Mouse (Mus musculus): ENCODE measurements around the gene Kalrn. TPM values are rescaled to one million over a fixed set of nuclear protein-coding genes. Genes with fewer than 3 reads are reported as not detected.
A peak's percentile ranks its signal among the peaks of the same experiment; 100 is the strongest.

Gene Kalrn
- total RNA-seq, 2 experiments from 2014 or later, result 419 to 451 TPM

DNA sequence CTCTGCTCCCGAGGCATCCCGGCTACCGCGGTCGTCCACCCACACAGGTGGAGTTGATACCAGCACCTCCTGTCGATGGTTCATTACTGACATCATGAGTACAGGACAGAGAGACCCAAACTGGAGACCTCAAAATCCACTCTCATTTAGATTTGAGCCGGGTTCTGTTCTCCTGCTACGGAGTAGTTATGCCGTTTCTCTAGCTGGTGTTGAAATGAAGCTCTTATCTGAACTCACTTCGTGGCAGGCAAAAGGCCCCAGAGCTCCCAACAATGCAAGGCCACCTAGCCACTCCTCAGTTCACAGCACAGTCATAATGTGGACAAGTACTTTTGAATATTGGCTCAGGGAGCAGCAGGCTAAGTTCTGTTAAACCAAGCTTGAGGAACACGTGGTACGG lies 362.1 kb downstream of the Kalrn start:
- DNase-seq (ENCODE audit: low spot score in 2 of 2), result no peak

DNA sequence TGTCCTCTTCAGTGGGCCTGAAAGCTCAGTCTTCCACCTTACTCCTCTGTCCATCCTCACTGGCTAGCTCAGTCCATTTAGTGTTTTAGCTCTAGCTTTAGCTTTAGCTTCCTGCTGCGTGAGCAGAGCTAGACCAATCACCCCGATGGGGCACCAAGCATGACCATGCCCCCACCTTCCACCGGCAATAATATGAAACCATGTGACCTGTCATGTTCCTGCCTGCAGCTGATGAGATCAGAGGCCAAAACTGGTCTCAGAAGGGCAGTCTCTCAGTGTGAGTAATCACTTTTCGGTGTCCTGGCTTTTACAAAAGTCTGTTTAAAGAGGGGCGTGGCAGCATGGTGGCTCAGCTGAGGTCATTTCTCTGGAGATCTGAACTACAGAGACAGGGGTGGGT lies 364.6 kb downstream of the Kalrn start:
- no peak for DNase-seq (ENCODE audit: low spot score in 2 of 2)

DNA sequence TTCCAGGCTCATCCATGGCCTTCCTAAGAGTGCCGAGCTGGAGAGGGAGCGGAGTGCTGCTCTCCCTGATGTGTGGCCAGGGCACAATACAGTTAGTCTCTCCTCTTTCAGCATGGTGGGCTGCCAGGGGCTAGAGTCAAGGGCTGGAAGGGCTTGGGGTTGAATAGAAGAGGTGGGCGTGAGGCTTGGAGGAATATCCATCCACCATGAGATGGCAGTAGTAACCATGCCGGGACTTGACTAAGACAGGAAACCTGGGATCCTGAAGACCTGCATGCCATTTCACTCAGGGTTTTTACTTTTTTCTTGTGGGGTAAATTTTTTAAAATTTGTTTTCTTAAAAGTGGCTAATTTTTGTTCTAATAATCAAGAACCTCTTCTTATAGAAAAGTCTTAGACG lies 365.4 kb downstream of the Kalrn start:
- no peak for DNase-seq (ENCODE audit: low spot score in 2 of 2)

DNA sequence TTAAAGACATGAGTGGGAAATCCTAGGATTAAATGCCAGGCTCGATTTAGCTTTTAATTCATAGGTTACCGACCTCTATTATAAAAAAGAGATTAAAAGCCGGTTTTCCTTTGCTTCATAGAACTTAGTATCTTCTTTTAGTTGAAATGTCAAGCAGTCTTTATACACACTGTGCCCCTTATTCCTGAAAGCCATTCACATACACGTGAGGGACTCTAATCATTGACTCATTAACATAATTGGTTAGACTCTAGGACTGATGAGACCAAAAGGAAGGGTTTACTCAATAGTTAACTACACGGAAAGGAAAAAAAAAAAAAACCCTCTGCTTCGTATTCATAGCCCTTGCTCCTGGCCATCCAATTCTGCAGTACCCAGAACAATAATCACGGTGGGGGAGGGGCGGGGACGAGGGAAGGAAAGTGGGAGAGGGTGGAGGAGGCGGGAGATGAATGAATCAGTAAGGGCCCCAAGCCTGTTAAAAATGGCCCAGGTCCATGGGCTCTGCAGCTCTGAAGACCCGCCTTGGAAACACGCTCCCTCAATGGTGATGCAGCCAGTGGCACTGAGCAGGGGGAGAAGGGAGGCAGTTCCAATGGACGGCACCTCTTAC lies 368.7 kb downstream of the Kalrn start:
- no peak for DNase-seq (ENCODE audit: low spot score in 2 of 2)

DNA sequence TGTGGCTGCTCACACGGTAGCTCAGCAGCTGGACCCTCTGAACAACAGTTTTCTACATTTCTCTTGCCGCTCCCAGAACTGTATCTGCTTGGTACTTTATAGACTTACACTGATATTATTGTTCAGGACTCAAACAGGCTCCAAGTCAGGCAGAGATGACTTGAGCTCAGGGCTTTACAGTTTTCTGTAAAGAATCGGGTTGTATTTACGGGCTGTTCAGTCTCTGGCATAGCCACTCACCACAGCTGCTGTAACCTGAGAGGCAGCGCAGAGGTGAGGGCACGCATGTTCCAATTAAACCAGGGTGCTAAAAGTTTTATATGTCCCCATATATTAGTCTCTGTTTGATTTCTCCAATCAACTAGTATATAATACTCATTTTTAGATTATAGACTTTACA lies 373.8 kb downstream of the Kalrn start:
- DNase-seq (ENCODE audit: low spot score in 2 of 2), result no peak

DNA sequence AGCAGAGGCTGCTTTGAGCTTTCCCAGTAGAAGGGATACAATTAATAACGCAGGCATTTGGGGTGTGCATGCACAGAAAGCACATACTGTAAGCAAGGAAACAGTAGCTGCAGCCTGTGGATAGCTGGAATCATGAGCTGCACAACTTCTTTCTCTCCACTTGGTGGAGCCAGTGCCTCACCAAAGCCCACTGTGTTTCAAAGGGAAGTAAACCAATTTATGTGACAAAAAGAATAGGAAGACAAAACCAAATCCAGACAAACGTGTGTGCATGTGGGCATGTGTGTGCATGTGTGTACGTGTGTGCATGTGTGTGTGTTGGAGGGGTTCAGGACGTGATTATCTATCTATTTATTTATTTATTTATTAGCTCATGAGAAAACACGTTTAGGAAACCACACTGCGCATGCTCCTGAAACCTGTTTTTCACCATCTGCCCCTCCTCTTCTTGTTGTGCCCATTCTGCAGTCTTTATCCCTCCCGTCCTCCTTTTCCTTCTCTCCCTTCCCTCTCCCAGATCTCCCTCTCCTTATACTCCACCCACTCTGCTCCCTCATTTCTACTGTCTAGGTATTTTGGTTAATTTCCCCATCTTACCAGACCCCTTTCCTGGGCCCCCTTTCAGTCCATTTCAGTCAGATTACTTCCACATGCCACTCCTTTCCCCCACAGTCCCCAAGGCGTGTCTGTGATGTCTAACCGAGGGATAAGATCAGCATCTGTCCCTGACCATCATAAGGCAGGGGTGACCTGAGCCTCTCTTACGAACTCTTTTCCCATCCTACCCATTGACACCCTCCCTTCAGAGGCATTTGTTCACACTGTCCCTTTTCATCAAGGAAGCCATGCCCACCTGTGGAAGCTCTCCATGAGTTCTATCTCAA lies 380.1 kb downstream of the Kalrn start:
- DNase-seq (ENCODE audit: low spot score in 2 of 2), result peak in 1 of 2 experiments; percentile 71

DNA sequence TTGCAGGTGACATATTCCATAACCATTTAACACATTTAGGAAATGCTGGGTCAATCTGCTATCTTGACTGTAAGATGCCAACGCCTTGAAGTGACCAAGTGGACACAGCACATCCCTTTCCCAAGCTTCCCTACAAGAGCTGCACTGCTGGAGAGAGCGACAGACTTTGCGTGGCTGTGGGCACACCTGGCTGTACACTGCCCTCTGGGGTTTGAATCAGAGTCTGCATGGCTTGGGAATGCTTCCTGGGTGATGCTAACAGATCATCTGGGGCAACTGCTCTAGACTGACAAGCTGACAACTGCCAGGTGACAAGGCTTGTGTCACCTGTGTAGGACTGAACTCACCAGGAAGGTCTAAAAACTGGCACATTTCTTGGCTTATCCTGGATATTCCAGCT lies 388.6 kb downstream of the Kalrn start:
- no peak for DNase-seq (ENCODE audit: low spot score in 2 of 2)

DNA sequence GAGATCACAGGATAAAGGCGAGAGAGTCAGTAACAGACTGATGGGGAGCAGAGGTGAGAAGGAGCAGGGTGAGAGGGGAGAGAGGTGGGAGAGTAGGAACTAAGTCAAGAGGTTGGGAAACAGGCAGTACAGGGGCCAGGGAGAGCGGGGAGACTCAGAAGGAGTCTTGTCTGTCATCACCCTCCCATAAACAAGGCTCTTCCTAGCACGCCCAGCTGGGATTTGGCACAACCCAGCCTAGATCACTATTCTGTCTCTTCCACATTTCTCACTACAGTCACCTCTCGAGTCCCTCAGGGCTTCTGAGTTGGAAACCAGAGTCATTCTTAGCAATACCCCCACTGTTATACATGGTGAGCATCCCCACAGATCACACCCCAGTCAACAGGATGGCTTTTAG lies 390.1 kb downstream of the Kalrn start:
- no peak for DNase-seq (ENCODE audit: low spot score in 2 of 2)

DNA sequence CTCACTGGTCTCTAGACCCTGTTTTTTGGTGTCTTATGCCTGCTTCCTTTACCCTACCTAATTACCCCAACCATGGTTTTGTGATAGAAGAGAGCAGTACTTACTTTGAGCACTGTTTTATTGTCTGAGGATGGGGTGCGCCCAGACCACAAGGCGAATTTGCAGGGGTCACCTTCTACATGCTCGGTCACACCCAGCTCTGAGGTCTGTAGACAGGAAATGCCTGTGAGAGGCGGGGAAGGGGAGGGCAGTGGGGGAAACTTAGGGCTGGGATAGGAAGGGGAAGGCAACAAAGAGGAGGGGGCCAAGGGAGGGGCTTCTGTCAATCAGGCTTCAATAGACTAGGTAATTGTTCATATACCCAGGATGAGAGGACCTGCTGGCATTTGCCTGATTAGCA lies 397.7 kb downstream of the Kalrn start:
- DNase-seq (ENCODE audit: low spot score in 2 of 2), result no peak

DNA sequence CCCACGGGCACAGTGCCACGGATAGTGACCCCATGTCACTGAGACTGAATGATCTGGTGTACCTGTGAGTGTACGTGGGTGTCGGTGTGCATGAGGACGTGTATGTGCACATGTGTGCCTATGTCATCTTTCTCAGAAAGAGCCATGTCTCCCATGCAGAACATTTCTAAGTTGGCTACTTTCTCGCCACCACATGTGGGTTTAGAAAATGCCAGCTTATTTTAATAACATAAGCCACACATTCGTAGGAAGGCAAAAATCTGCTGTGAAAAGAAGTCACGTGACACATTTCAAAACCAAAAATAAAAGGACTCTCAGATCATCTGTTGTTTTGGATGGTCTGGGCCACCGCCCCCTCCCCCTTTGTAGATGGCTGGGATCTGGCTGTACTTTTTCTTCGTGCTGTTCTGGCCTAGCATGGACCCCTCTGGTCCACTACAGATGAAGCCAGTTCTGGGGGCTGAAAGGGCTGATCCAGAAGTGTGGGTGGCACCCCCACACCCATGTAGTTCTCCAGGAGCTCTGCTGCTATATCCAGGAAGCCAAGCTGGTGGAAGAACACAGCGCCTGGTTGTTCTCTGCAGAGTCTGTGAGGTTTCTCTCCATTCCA lies 400.7 kb downstream of the Kalrn start:
- DNase-seq (ENCODE audit: low spot score in 2 of 2), result peak; percentile 60 to 80

DNA sequence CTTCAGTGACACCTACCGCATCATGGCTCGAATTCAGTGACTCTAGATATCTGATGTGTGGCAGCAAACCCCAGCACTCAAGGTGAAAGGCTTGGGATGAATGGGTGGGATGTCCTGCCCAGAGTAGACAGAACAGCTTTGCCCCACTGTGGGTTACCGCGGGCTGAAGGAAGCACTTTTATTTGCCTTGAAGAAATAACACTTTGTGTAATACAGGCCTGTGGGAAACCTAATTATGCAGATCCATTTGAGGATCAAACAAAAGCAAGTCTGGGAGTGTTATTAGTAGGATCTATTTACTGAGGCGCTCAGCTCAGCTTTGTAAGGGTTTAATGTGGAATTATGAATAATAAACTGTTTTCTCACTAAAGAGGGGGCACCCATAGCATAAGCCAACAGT lies 406.3 kb downstream of the Kalrn start:
- no peak for DNase-seq (ENCODE audit: low spot score in 2 of 2)

DNA sequence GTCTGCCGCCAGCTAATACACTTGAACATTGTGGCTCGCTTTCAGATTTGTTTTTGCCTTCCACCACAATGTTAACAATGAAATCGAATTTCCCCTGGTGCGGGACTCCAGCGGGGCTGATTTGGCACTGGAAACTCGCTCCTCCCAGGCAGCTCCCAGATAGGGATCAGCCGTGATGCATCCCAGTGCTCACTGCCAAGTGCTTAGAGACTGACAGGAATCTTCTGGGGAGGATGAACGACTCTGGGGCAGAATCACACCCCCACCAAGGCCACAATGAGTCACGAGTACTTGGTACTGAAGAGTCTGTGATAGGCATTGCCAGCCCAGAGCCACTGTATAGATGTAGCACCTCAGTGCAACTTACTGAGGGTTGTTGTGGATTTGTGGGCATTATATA lies 410.2 kb downstream of the Kalrn start:
- peak in 1 of 2 experiments; percentile 43 for DNase-seq (ENCODE audit: low spot score in 2 of 2)

DNA sequence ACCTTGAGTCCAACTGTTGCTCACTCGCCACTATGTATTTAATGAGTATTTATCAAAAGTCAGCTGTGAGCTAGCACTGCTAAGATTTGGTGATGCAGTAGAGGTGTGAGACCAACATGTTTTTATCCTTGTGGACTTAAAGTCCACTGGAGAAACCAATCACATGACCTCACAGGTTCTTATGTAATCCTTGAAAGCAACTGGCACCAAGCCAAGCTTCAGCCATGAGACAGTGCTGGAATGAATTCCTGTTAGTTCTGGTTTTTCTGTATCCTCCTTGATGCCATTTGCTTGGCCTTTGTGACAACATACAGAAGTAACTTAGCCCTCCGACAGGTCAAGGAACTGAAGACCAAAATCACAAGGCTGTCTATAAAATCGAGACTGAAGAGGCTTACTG lies 413.8 kb downstream of the Kalrn start:
- no peak for DNase-seq (ENCODE audit: low spot score in 2 of 2)

DNA sequence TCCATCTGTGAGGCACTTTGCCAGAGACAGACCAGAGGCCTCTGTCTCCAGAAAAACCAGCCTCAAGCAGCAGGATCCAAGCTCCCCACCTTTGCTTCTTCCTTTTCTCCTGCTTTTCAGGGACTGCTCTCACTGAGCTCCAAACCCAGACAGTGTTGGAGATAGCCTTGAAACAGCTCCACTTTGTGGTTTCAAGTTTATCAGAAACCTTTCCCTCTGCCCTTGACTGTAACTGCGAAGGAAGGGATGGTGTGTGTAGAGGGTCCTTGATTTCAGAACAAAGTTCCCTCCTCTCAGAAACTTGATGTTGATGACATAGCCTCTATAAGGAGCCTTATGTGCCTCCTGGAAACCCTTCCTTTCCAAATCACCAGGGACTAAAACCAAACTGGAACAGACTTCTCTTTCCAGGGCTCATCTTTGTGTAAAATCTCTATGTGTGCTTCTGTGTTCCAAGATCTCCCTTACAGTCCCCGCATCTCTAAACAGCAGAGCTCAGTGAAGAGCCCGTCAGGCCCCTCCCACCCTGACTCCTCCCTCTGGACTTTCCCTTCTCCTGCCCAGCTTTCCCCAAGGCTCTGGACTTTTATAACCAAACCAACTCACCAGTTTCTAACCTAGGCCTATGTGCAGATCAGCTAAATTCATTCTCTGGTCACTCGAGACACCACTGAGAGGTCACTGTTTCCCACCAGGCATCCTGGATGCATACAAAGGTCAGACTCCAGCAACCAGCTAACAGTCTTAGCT lies 415.8 kb downstream of the Kalrn start:
- no peak for DNase-seq (ENCODE audit: low spot score in 2 of 2)

DNA sequence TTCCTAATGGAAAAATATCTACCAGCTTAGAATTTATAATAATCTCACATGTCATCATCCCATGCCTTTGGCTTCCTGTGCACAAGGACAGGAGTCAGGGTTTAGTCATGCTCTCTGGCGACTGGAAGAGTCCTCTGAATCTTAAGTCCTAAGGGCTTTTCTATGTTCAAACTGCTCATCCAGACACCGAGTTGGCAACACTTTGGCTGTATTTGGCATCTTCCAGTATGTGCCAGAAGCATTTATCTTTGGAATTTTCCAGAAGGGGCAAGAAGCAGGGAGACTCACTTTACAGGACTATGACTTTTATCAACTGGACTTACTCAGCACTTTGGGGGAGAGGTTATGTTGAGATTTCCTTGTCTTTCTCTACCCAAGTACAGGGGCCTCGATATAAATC lies 417.6 kb downstream of the Kalrn start:
- DNase-seq (ENCODE audit: low spot score in 2 of 2), result no peak

DNA sequence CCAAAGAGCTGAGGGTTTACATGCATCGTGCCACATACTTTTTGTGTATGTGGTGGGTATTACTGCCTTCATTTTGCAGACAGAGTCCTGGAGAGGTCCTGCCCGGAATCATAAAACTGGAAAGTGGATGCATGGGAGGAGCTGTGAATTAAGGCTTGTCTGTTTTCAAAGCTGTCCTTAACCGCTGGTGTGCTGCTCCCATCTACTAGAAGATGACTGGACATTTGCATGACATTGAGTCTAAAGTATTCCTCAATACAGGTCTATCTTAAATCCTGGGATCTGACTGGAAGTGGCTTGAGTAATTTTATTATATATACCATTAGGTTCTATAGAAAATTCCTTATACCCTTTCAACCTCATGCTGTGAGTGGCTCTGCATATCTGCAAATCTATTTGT lies 418.4 kb downstream of the Kalrn start:
- DNase-seq (ENCODE audit: low spot score in 2 of 2), result no peak

DNA sequence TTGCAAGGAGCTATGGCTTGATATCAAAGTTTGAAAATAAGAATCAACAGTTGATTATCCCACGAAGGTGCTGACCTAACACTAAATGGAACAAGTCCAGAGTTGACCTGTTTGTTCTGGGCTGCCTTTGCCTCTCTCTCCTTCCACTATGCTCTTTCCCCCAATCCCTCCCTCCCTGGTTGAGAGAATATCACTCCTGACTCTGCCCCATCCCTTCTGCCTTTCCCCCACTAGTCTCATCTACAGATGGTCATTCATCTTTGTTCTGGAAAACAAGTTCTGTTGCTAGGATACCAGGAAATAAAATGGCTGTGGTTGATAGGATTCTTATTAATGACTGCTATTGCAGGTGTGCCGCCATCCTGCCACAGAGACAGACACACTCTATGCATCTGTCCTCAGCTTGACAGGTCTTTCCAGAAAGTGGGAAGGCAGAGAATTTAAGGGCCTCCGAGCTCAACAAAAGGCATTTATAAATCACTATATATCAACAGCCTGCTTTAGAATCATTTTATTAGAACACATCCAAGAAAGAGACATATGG lies 421.7 kb downstream of the Kalrn start:
- peak in 1 of 2 experiments; percentile 66 for DNase-seq (ENCODE audit: low spot score in 2 of 2)

DNA sequence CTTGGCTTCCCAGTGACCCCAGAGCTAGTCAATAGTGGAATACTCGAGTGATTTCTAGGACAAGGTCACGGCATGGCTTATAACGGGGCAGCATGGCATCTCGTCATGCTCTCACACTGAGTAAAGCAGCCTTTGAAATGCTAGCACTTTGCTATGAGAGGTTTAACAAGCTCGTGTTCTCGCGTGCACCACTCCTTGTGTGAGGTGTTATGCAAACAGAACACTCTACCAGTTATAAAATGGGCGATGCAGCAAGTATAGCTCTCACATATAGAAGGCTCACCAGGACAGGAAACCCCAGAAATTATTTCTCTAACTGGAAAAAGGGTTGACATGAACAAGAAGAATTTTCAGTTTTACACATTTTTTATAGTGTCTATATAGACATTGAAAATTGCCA lies 431.7 kb downstream of the Kalrn start:
- no peak for DNase-seq (ENCODE audit: low spot score in 2 of 2)

DNA sequence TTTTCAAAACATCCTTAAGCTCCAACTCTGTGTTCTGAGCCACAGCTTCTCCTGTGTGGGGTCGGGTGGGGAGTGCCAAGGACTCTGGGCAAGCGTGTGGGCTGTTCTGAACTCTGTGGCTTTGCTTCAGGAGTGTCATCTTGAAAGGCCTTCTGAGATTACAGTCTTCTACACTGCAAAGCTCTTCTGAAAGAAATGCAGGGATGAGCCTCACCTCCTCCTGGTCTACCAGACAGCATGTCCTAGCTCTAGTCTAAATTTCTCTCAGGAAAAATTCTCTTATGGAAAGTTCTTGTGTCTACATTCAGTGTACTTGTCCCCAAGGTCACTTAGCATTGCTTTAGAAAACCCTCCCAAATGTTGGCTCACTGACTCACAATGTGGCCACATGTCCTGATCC lies 438.3 kb downstream of the Kalrn start:
- DNase-seq (ENCODE audit: low spot score in 2 of 2), result no peak

DNA sequence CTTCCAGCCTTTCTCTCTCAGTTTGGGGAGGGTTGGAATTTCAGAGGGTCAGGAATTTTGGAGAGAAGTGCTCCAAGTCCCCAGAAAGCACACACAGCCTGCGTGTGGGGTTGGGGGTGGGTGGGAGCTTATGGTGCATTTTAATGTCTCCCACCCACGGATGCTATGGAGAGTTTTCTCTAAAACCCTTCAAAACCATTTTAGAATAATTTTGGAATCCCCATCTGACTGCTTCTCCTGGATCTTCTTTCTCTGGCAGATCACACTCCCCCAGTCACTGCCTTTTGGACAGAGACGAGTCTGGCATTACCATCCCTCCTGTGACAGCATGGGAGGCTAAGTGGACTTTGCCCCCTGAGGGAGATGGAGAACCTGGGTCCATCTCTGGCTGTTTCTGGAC lies 438.7 kb downstream of the Kalrn start:
- peak in 1 of 2 experiments; percentile 46 for DNase-seq (ENCODE audit: low spot score in 2 of 2)

DNA sequence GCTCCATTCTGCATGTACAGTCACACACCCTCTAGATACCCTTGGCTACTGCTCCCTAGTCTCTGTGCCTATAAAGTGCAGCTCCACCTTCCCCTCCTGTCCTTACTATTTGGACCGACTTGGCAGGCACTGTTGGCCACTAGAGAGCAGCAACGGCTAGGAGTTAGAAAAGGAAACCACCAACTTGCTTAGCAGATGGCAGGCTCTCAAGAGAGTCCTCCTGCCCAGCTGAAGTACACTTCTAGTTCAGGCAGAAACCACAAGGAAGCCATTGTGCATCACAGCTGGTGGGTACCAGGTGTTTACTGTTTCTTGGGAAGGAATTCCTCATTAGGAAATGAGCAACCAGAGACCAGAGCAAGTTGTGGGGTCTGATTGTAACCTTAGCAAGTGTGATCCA lies 447.7 kb downstream of the Kalrn start:
- peak; percentile 70 to 88 for DNase-seq (ENCODE audit: low spot score in 2 of 2)
